Mouse (Mus musculus) layer of hippocampus, postnatal 10 days (tissue): ENCODE measurements around the gene Gm45799. TPM values are rescaled to one million over a fixed set of nuclear protein-coding genes. Genes with fewer than 3 reads are reported as not detected.

ENCODE experiments used
- DNase-seq, 2 experiments: peaks; one replicate each; pipeline ENCODE4 v3.0.0; 2021; ENCODE audit warnings: low spot score in 2 of 2
- long read RNA-seq: library from polyadenylated mRNA; stranded (forward); transcript quantifications from one replicate; pipeline ENCODE4 v2.0.0, GENCODE M21; 2023
- total RNA-seq, 2 experiments: library from RNA; stranded (reverse); gene quantifications; 2 replicates each; pipeline ENCODE4 v1.2.3; 2021

Gm45799 gene
- 10 to 100 TPM in 1 of 2 experiments, 1 to 10 TPM in 1; 9.6 to 12.7 TPM for total RNA-seq
- long read RNA-seq, partial matches to known transcripts = 1 of 5 reads
- long read RNA-seq, other reads (novel, unspliced or antisense) = 4 of 5 reads

GRCm38 (mm10) chr7:105640233-105640893 is at the start of gene Gm45799, which contains the start of gene Arfip2:
TSS of gene Gm45799 (plus strand) at chr7:105640552.
TSS of gene Arfip2 (minus strand) at chr7:105640416.
- peak; percentile 95 to 96 for DNase-seq

GRCm38 (mm10) chr7:105602860-105603623 is 37.3 kb upstream of the Gm45799 start:
- DNase-seq = peak; percentile 68 to 73

- DNase-seq = no peak
These were observed 31.9 kb upstream of the Gm45799 start for GRCm38 (mm10) chr7:105608467-105608866.

GRCm38 (mm10) chr7:105611767-105612166 is 28.6 kb upstream of the Gm45799 start:
- no peak for DNase-seq

- no peak for DNase-seq
These were observed 26.0 kb upstream of the Gm45799 start for GRCm38 (mm10) chr7:105614400-105614799.

GRCm38 (mm10) chr7:105615720-105616119 is 24.6 kb upstream of the Gm45799 start:
- no peak for DNase-seq

GRCm38 (mm10) chr7:105616561-105616960 is 23.8 kb upstream of the Gm45799 start:
- no peak for DNase-seq

- DNase-seq = no peak
These were observed 22.5 kb upstream of the Gm45799 start for GRCm38 (mm10) chr7:105617810-105618209.

- DNase-seq = no peak
These were observed 20.7 kb upstream of the Gm45799 start for GRCm38 (mm10) chr7:105619701-105620100.

GRCm38 (mm10) chr7:105621053-105621452 is 19.3 kb upstream of the Gm45799 start:
- no peak for DNase-seq

- no peak for DNase-seq
These were observed 18.6 kb upstream of the Gm45799 start for GRCm38 (mm10) chr7:105621646-105622292.

- DNase-seq = no peak
These were observed 15.0 kb upstream of the Gm45799 start for GRCm38 (mm10) chr7:105625397-105625796.

- no peak for DNase-seq
These were observed 11.7 kb upstream of the Gm45799 start for GRCm38 (mm10) chr7:105628633-105629032.

- no peak for DNase-seq
These were observed 7.8 kb upstream of the Gm45799 start for GRCm38 (mm10) chr7:105632551-105632972.

- DNase-seq = peak; percentile 90 to 93
These were observed 7.1 kb upstream of the Gm45799 start, which contains the start of gene Trim3 for GRCm38 (mm10) chr7:105633127-105633800. TSS of gene Trim3 (minus strand) at chr7:105633571.

GRCm38 (mm10) chr7:105633801-105634135 is 6.6 kb upstream of the Gm45799 start:
- DNase-seq = no peak

- no peak for DNase-seq
These were observed 6.0 kb upstream of the Gm45799 start for GRCm38 (mm10) chr7:105634272-105634920.

GRCm38 (mm10) chr7:105635726-105636125 is 4.6 kb upstream of the Gm45799 start:
- DNase-seq = no peak

GRCm38 (mm10) chr7:105638776-105639175 is 1.6 kb upstream of the Gm45799 start:
- DNase-seq = no peak

- no peak for DNase-seq
These were observed 1.0 kb upstream of the Gm45799 start for GRCm38 (mm10) chr7:105639304-105639703.

- no peak for DNase-seq
These were observed 596 bp upstream of the Gm45799 start, which contains the start of gene Timm10b for GRCm38 (mm10) chr7:105639756-105640155. TSS of gene Timm10b (plus strand) at chr7:105640056.
